Mouse (Mus musculus) thymus, adult 2 months (tissue): ENCODE results near the gene Isg20l2.

Experiments
- CTCF ChIP-seq: fragments of 200-500 bp; IDR thresholded peaks from 2 replicates; pipeline ENCODE4 v1.5.1; 2012; ENCODE audit warnings: mild to moderate bottlenecking, control low read depth, low read length, moderate library complexity, borderline replicate concordance; ENCODE audit not compliant: control insufficient read depth, poor library complexity, insufficient read depth; ENCODE audit errors: extremely low read depth
- POLR2A ChIP-seq: fragments of 200-500 bp; IDR thresholded peaks from 2 replicates; pipeline ENCODE4 v1.6.1; 2012; ENCODE audit warnings: mild to moderate bottlenecking, low read length, control low read depth, moderate library complexity; ENCODE audit not compliant: control insufficient read depth, poor library complexity, insufficient read depth; ENCODE audit errors: extremely low read depth

- TF ChIP-seq CTCF (no peak), POLR2A (no peak)
These were observed 44.1 kb upstream of the Isg20l2 start for GRCm38 (mm10) chr3:87886004-87886365.
